Mouse (Mus musculus) lung, adult 2 months (tissue): ENCODE results near the gene Zfp619.

Source experiments
- CTCF ChIP-seq: fragments of 200-500 bp; IDR thresholded peaks from 2 replicates; pipeline ENCODE4 v1.5.1; 2011; ENCODE audit warnings: mild to moderate bottlenecking, low read length, control low read depth; ENCODE audit not compliant: insufficient read depth
- POLR2A ChIP-seq: fragments of 200-500 bp; IDR thresholded peaks from 2 replicates; pipeline ENCODE4 v1.6.1; 2011; ENCODE audit warnings: low read depth, mild to moderate bottlenecking, control low read depth, low read length, borderline replicate concordance; ENCODE audit errors: extremely low read depth

DNA sequence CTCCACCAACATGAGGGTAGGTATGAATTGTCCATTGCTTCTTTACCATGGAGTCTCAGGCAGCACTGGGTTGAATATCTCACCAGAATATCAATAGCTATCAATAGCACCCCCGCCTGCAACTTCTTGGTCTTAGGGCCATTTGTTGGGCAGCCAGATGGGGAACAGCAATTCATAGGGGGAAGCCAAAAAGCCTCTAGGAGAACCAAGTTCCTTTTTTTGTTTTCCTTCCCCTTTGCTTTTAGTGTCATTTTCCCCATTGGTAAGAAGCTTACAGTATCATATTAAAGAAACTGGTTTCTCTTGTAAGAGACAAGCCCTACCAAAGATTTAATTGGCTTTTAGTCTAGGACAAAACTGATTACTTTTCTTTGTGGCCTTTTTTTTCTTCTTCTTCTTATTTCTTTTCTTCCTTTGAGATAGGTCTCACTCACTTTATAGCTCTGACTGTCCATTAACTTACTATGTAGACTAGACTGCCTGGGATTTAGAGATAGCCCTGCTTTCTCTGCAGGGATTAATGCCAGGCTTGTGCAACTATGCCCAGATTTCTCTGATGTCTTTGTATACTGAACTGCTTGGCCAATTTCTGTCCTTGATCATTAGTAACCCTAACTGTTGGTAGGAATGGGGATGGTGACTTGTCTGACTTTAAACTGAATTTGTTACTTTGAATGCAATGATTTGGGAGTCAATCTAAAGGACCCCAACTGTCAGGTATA lies 6.3 kb downstream of the Zfp619 start:
- TF ChIP-seq CTCF (no peak), POLR2A (no peak)
